ENCODE assay signal across 13 mouse cellular contexts in the genomic region with DNA sequence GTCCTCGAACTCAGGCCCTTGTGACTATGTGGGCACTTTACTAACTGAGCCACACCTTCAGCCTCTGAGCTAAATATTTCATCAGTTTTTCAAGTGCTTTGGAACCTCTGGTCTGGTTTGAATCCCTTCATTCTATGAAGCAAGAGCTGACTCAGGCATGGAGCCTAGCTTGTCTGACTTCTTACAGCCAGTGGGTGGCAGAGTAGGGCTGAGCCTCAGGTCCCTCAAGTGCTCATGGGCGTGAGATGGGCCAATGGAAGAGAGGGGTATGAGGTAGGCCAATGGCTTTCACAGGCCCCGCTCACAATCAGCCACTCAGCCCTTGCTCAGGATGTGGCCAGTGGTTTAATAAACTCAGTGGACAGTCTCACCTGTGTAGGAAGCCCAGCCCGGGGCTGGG. TPM values are rescaled to one million over a fixed set of nuclear protein-coding genes. Genes with fewer than 3 reads are reported as not detected.
DNase-seq lines count a peak whose midpoint lies in the region; ATAC-seq and TF ChIP-seq lines count a peak whose summit lies in the region.
"Had no signal": no experiment of that assay in that cellular context is flagged by ENCODE, and none has a peak within 500 bp of the region (broad histone marks: within the 10 kb centered on the region; RNA-seq: fewer than 3 reads in every experiment).

No protein-coding gene starts in this region.

- no peak for ATAC-seq in kidney, postnatal 0 days (replicated peaks; ENCODE audit: low FRiP score, low read depth)
- ATAC-seq in activated CD4-positive, CD25-positive, alpha-beta regulatory T cell, adult 4 months: no peak

- no peaks in the 10 kb centered on the region for H3K9me3 ChIP-seq in kidney, postnatal 0 days (replicated peaks; ENCODE audit: low read length)
- H3K9me3 ChIP-seq: midbrain, embryonic 12.5 days; neural tube, embryonic 13.5 days had no signal

- no peak for DNase-seq in kidney, postnatal 0 days (ENCODE audit: low spot score)
- no peak for DNase-seq in kidney, adult 8-10 months
- DNase-seq in testis, postnatal 14 days (ENCODE audit: low spot score): no peak
- DNase-seq in layer of hippocampus, postnatal 14 days (ENCODE audit: low spot score in 2 of 2): no peak
- DNase-seq in gastrocnemius, postnatal 36 days: no peak
- DNase-seq: cerebellum, postnatal 25 days; heart, adult 2 months; kidney, postnatal 14 days had no signal

- intact Hi-C loops in gastrocnemius, postnatal 36 days (cut with DNase I): no loop called here

- peak; percentile 43; the same call in 1 of the 2 replicates for TF ChIP-seq CTCF in kidney, postnatal 0 days (IDR thresholded peaks at IDR 0.05; ENCODE audit: low read depth)
- TF ChIP-seq CTCF in testis, adult 2 months (IDR thresholded peaks at IDR 0.05; ENCODE audit: control insufficient read depth, insufficient read depth, insufficient replicate concordance, low read depth, low read length): peak; percentile 4; the same call in 1 of the 2 replicates
- peak; percentile 23; the same call in 1 of the 2 replicates for TF ChIP-seq CTCF in cortical plate, adult 2 months (IDR thresholded peaks at IDR 0.05; ENCODE audit: extremely low read depth, insufficient read depth, low read length)

- H3K4me3 ChIP-seq in kidney, postnatal 0 days (replicated peaks; ENCODE audit: low read depth, low read length): no peak overlapping the region
- no peak overlapping the region for H3K4me3 ChIP-seq in testis, adult 2 months (ENCODE audit: control insufficient read depth, low read depth, low read length)
- H3K4me3 ChIP-seq in cortical plate, adult 2 months (ENCODE audit: insufficient read depth, low read length): no peak overlapping the region
- H3K4me3 ChIP-seq: heart, adult 2 months; midbrain, embryonic 12.5 days; neural tube, embryonic 13.5 days had no signal

- H3K27me3 ChIP-seq in kidney, postnatal 0 days (ENCODE audit: insufficient read depth, low read length): no peaks in the 10 kb centered on the region
- H3K27me3 ChIP-seq in testis, adult 2 months (ENCODE audit: control insufficient read depth, insufficient read depth, low read length): no peaks in the 10 kb centered on the region
- H3K27me3 ChIP-seq: midbrain, embryonic 12.5 days; neural tube, embryonic 13.5 days had no signal

- H3K4me2 ChIP-seq in kidney, postnatal 0 days (ENCODE audit: low read length): no peak overlapping the region
- H3K4me2 ChIP-seq: midbrain, embryonic 12.5 days; neural tube, embryonic 13.5 days had no signal

- H3K36me3 ChIP-seq in kidney, postnatal 0 days (ENCODE audit: insufficient read depth, low read length): no peaks in the 10 kb centered on the region
- H3K36me3 ChIP-seq in testis, adult 2 months (ENCODE audit: control insufficient read depth, insufficient read depth, low read length): no peaks in the 10 kb centered on the region; the same call in 1 of the 2 replicates

- no peak overlapping the region for H3K9ac ChIP-seq in kidney, postnatal 0 days (ENCODE audit: low read depth, low read length)
- H3K9ac ChIP-seq: midbrain, embryonic 12.5 days; neural tube, embryonic 13.5 days had no signal

- no peaks in the 10 kb centered on the region for H3K4me1 ChIP-seq in kidney, postnatal 0 days (replicated peaks; ENCODE audit: insufficient read depth, low read length)
- H3K4me1 ChIP-seq in testis, adult 2 months (ENCODE audit: control insufficient read depth, insufficient read depth, low read length): peaks cover 21% of the 10 kb centered on the region
- no peaks in the 10 kb centered on the region for H3K4me1 ChIP-seq in cortical plate, adult 2 months (ENCODE audit: control insufficient read depth, insufficient read depth, low read length)
- H3K4me1 ChIP-seq: midbrain, embryonic 12.5 days; neural tube, embryonic 13.5 days had no signal

- WGBS in kidney, postnatal 0 days: 53% methylated on average over 4 of the region's 4 CpGs

- TF ChIP-seq POLR2A in testis, adult 2 months (IDR thresholded peaks at IDR 0.05; ENCODE audit: control insufficient read depth, low read depth, low read length): no peak
- TF ChIP-seq POLR2A in cortical plate, adult 2 months (IDR thresholded peaks at IDR 0.05; ENCODE audit: extremely low read depth, insufficient read depth, low read length): no peak

- H3K27ac ChIP-seq in kidney, postnatal 0 days: no peak overlapping the region
- H3K27ac ChIP-seq in testis, adult 2 months (ENCODE audit: control insufficient read depth, insufficient read depth, low read depth, low read length): peak overlapping the region; percentile 89
- H3K27ac ChIP-seq in cortical plate, adult 2 months (ENCODE audit: insufficient read depth, low read length): no peak overlapping the region
- H3K27ac ChIP-seq: heart, adult 2 months; midbrain, embryonic 12.5 days; neural tube, embryonic 13.5 days had no signal

RNA-seq across cellular contexts. Expression of gene Zfp574, which starts 27.2 kb away (rescaled TPM):
- polyA plus RNA-seq in kidney, postnatal 0 days (2015; fragmentation: Nextera tagmentation; extraction: Ambion mirVana): 23.5 and 24.9 TPM in 2 replicates
- polyA plus RNA-seq in testis, adult 2 months (2012; rRNA removed): 267 and 276 TPM in 2 replicates
- polyA plus RNA-seq in cortical plate, adult 2 months (2012; rRNA removed): 36.6 and 39.2 TPM in 2 replicates
- 10 to 100 TPM in 1 of 2 experiments, 1 to 10 TPM in 1; 8.9 to 14.2 TPM for polyA plus RNA-seq in activated CD4-positive, CD25-positive, alpha-beta regulatory T cell, adult 4 months (2017; shearing (Covaris generic))
- 10 to 100 TPM; 25.0 to 26.1 TPM for total RNA-seq in layer of hippocampus, postnatal 14 days (2021)
- 1 to 10 TPM; 6.0 to 8.0 TPM for total RNA-seq in gastrocnemius, postnatal 36 days (2021)

RNA-seq across cellular contexts. Expression of gene Grik5, which starts 27.4 kb away (rescaled TPM):
- 3.4 and 3.5 TPM in 2 replicates for polyA plus RNA-seq in kidney, postnatal 0 days (2015; fragmentation: Nextera tagmentation; extraction: Ambion mirVana)
- 83.7 and 86.7 TPM in 2 replicates for polyA plus RNA-seq in testis, adult 2 months (2012; rRNA removed)
- 191 and 201 TPM in 2 replicates for polyA plus RNA-seq in cortical plate, adult 2 months (2012; rRNA removed)
- polyA plus RNA-seq in activated CD4-positive, CD25-positive, alpha-beta regulatory T cell, adult 4 months (2017; shearing (Covaris generic)): 1 to 10 TPM; 2.2 to 2.4 TPM
- total RNA-seq in layer of hippocampus, postnatal 14 days (2021): 100 to 1,000 TPM; 258 to 270 TPM
- total RNA-seq in gastrocnemius, postnatal 36 days (2021): 1 to 10 TPM; 2.6 to 3.2 TPM

Comparison
In these comparisons a context has a peak if more than half of its experiments do, and no peak if none do; other contexts are left out.
1. RNA of gene Grik5, which starts 27.4 kb away (polyA plus RNA-seq): 191 to 201 TPM in cortical plate, adult 2 months and 83.7 to 86.7 TPM in testis, adult 2 months; 3.4 to 3.5 TPM in kidney, postnatal 0 days and 2.2 to 2.4 TPM in activated CD4-positive, CD25-positive, alpha-beta regulatory T cell, adult 4 months; every median in the first group is over 10 times any median in the second.
2. Peak in every context shown above with its lines, with median percentiles within 50 percentile points of each other: CTCF ChIP-seq.